ENCODE assay signal across 16 mouse cellular contexts in the genomic region with DNA sequence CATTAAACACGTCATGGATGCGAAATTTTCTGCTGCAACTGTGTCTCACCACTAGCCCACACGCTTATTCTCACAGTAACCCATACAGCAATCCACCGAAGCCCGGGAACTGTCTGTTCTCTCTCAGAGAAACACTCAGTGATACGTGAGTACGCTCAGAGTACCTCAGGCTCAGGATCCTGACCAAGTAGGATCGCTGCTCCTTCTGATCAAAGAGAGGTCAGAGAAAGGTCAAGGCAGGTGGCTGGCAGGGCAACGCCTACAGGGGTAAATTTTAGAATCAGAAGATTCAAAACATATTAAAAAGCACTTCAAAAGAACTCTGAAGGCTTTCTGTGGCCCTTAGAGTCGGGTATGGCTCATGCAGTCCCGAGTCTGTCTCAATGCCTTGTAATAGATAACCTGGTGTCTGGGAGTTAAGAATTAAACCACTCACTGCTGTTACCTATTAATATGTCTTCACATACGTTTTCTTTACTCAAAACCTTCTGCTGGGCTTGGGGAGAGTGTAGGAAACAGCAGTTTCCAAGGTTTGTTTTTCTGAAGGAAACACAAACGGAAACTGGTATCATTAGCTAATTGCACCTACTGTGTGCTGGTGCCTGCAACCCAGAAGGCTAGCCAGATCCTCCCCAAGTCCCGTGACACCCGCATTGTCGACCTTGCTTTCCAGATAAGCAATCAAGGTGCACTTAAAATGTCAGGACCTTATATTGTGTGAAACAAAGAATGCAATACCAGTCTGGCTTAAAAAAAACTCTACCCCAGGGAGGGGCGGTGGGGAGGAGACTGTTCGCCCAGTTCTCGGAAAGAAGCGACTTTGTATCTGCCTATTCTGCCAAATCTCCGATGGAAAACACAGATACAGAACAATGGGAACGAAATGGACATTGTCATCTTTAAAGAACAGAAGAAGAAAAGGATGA. TPM values are rescaled to one million over a fixed set of nuclear protein-coding genes. Genes with fewer than 3 reads are reported as not detected.
DNase-seq lines count a peak whose midpoint lies in the region; ATAC-seq and TF ChIP-seq lines count a peak whose summit lies in the region.
"Had no signal": no experiment of that assay in that cellular context is flagged by ENCODE, and none has a peak within 500 bp of the region (broad histone marks: within the 10 kb centered on the region; RNA-seq: fewer than 3 reads in every experiment).

No protein-coding gene starts in this region.

- no peak overlapping the region for H3K4me3 ChIP-seq in heart, embryonic 10.5 days
- no peak overlapping the region for H3K4me3 ChIP-seq in lung, embryonic 16.5 days (ENCODE audit: low read length)
- H3K4me3 ChIP-seq in kidney, adult 2 months (ENCODE audit: insufficient read depth, low read depth, low read length): peak overlapping the region; percentile 4; the same call in 1 of the 2 replicates
- no peak overlapping the region for H3K4me3 ChIP-seq in stomach, embryonic 15.5 days (replicated peaks)
- H3K4me3 ChIP-seq: left cerebral cortex, adult 2 months; neural tube, embryonic 15.5 days had no signal

- H3K9ac ChIP-seq in lung, embryonic 16.5 days (ENCODE audit: low read length): no peak overlapping the region
- H3K9ac ChIP-seq in stomach, embryonic 15.5 days: no peak overlapping the region
- H3K9ac ChIP-seq: neural tube, embryonic 15.5 days had no signal

- TF ChIP-seq POLR2A in kidney, adult 2 months (IDR thresholded peaks at IDR 0.05; ENCODE audit: low read depth, low read length): no peak

- ATAC-seq in lung, embryonic 16.5 days (ENCODE audit: low read depth): no peak
- ATAC-seq in stomach, embryonic 15.5 days (ENCODE audit: insufficient read depth, low FRiP score, low read depth): no peak
- ATAC-seq: midbrain, embryonic 16.5 days; Patski had no signal

- H3K4me2 ChIP-seq in lung, embryonic 16.5 days (ENCODE audit: low read depth, low read length): peak overlapping the region; percentile 10; the same call in 1 of the 2 replicates
- H3K4me2 ChIP-seq in stomach, embryonic 15.5 days: no peak overlapping the region
- H3K4me2 ChIP-seq: neural tube, embryonic 15.5 days had no signal

- H3K4me1 ChIP-seq in heart, embryonic 10.5 days: peaks cover 21% of the 10 kb centered on the region
- peaks cover 14% of the 10 kb centered on the region; the same call in 1 of the 2 replicates for H3K4me1 ChIP-seq in lung, embryonic 16.5 days (replicated peaks; ENCODE audit: control insufficient read depth, insufficient read depth, low read length)
- peaks cover 10% of the 10 kb centered on the region for H3K4me1 ChIP-seq in kidney, adult 2 months (ENCODE audit: control insufficient read depth, insufficient read depth, low read length)
- H3K4me1 ChIP-seq in stomach, embryonic 15.5 days: no peaks in the 10 kb centered on the region
- H3K4me1 ChIP-seq: neural tube, embryonic 15.5 days had no signal

- no peak for DNase-seq in heart, embryonic 10.5 days (ENCODE audit: low spot score)
- DNase-seq in heart, adult 18-20 months: no peak
- no peak for DNase-seq in lung, postnatal 36 days
- peak; percentile 77 for DNase-seq in kidney, adult 2 months
- no peak for DNase-seq in urinary bladder, adult 18-20 months (ENCODE audit: low spot score in 2 of 2)
- no peak for DNase-seq in gastrocnemius, postnatal 25 days
- DNase-seq: B cell, adult 2 months; cerebellum, adult 2 months; lung, adult 2 months; right cerebral cortex, adult 18-20 months had no signal

- H3K36me3 ChIP-seq in heart, embryonic 10.5 days: peaks cover 16% of the 10 kb centered on the region; the same call in 1 of the 2 replicates
- H3K36me3 ChIP-seq in lung, embryonic 16.5 days (ENCODE audit: control insufficient read depth, insufficient read depth, low read length): peaks cover 10% of the 10 kb centered on the region
- no peaks in the 10 kb centered on the region; the same call in 1 of the 2 replicates for H3K36me3 ChIP-seq in kidney, adult 2 months (ENCODE audit: control insufficient read depth, insufficient read depth, low read length)
- 0 out of 2 replicates have a peak, but pooled peaks cover 5% of the 10 kb centered on the region for H3K36me3 ChIP-seq in stomach, embryonic 15.5 days

- H3K9me3 ChIP-seq in heart, embryonic 10.5 days: no peaks in the 10 kb centered on the region
- no peaks in the 10 kb centered on the region for H3K9me3 ChIP-seq in lung, embryonic 16.5 days (ENCODE audit: control insufficient read depth, low read length)
- no peaks in the 10 kb centered on the region for H3K9me3 ChIP-seq in stomach, embryonic 15.5 days
- H3K9me3 ChIP-seq: neural tube, embryonic 15.5 days had no signal

- WGBS in heart, embryonic 10.5 days: 56% methylated on average over 22 of the region's 22 CpGs
- WGBS in lung, embryonic 16.5 days: 56% methylated on average over 22 of the region's 22 CpGs
- 46% methylated on average over 22 of the region's 22 CpGs for WGBS in kidney, adult 2 months
- WGBS in stomach, embryonic 15.5 days: 58% methylated on average over 22 of the region's 22 CpGs

- H3K27ac ChIP-seq in heart, embryonic 10.5 days: peak overlapping the region; percentile 36; the same call in 1 of the 2 replicates
- H3K27ac ChIP-seq in lung, embryonic 16.5 days (ENCODE audit: low read length): peak overlapping the region; percentile 75
- H3K27ac ChIP-seq in kidney, adult 2 months (ENCODE audit: insufficient read depth, low read depth, low read length): peak overlapping the region; percentile 91
- peak overlapping the region; percentile 79 for H3K27ac ChIP-seq in stomach, embryonic 15.5 days
- H3K27ac ChIP-seq: left cerebral cortex, adult 2 months; neural tube, embryonic 15.5 days had no signal

- no peak for TF ChIP-seq CTCF in kidney, adult 2 months (conservative IDR thresholded peaks at IDR 0.05; ENCODE audit: insufficient read depth, insufficient read length, low read depth, low read length)

- no peaks in the 10 kb centered on the region for H3K27me3 ChIP-seq in heart, embryonic 10.5 days (ENCODE audit: insufficient read depth, poor library complexity, severe bottlenecking)
- no peaks in the 10 kb centered on the region for H3K27me3 ChIP-seq in lung, embryonic 16.5 days (ENCODE audit: control insufficient read depth, insufficient read depth, low read depth, low read length)
- no peaks in the 10 kb centered on the region for H3K27me3 ChIP-seq in kidney, adult 2 months (replicated peaks; ENCODE audit: control insufficient read depth, insufficient read depth, low read length)
- H3K27me3 ChIP-seq in stomach, embryonic 15.5 days (replicated peaks): no peaks in the 10 kb centered on the region
- H3K27me3 ChIP-seq: neural tube, embryonic 15.5 days; Patski had no signal

RNA-seq across cellular contexts. Expression of gene Arid5b, which starts 48.6 kb away (rescaled TPM):
- polyA plus RNA-seq in heart, embryonic 10.5 days (2016; fragmentation: Nextera tagmentation; extraction: Ambion mirVana): 12.4 and 18.2 TPM in 2 replicates
- total RNA-seq in heart, adult 18-20 months (2021): 10 to 100 TPM; 19.1 to 22.8 TPM
- polyA plus RNA-seq in lung, embryonic 16.5 days (2015; fragmentation: Nextera tagmentation; extraction: Ambion mirVana): 41.8 and 42.7 TPM in 2 replicates
- polyA plus RNA-seq in kidney, adult 2 months (2012; rRNA removed): 7.7 and 8.6 TPM in 2 replicates
- 32.3 and 33.1 TPM in 2 replicates for polyA plus RNA-seq in stomach, embryonic 15.5 days (2015; fragmentation: Nextera tagmentation; extraction: Ambion mirVana)
- total RNA-seq in gastrocnemius, postnatal 25 days (2021): 10 to 100 TPM in 1 of 2 experiments, 1 to 10 TPM in 1; 8.5 to 17.7 TPM

Comparison
In these comparisons a context has a peak if more than half of its experiments do, and no peak if none do; other contexts are left out.
1. H3K27ac ChIP-seq: peak in every context shown above with its lines; median percentile 91 in kidney, adult 2 months; 79 in stomach, embryonic 15.5 days; 75 in lung, embryonic 16.5 days; 36 in heart, embryonic 10.5 days.